Mouse (Mus musculus) layer of hippocampus, postnatal 36 days (tissue): ENCODE data around the gene Pth2. TPM values are rescaled to one million over a fixed set of nuclear protein-coding genes. Genes with fewer than 3 reads are reported as not detected.
"Not testable (repeated sequence)": the region's sequence is repeated elsewhere in the genome, so short reads cannot be mapped to it uniquely, and the experiment has no call there.

Source experiments
- DNase-seq, 2 experiments: peaks; one replicate each; pipeline ENCODE4 v3.0.0; 2022
- total RNA-seq, 2 experiments: library from RNA; stranded (reverse); gene quantifications; 2 replicates each; pipeline ENCODE4 v1.2.3; 2021

The Pth2 gene
- not detected for total RNA-seq

GRCm38 (mm10) chr7:45180896-45181477, at the start of gene Pth2:
TSS of gene Pth2 (plus strand) at chr7:45180995.
- no peak for DNase-seq

GRCm38 (mm10) chr7:45131850-45132249, 48.9 kb upstream of the Pth2 start:
- DNase-seq = no peak

GRCm38 (mm10) chr7:45133446-45134159, 47.2 kb upstream of the Pth2 start:
- DNase-seq = no peak

GRCm38 (mm10) chr7:45134544-45135026, 46.2 kb upstream of the Pth2 start:
- DNase-seq = no peak

- DNase-seq = no peak
Measured at GRCm38 (mm10) chr7:45135370-45135769, 45.4 kb upstream of the Pth2 start.

- DNase-seq = peak; percentile 86 to 87
Measured at GRCm38 (mm10) chr7:45135993-45136567, 44.7 kb upstream of the Pth2 start, which contains the start of the genes Gm45713 and Flt3l. TSS of gene Gm45713 (minus strand) at chr7:45136231. TSS of gene Flt3l (minus strand) at chr7:45136432.

GRCm38 (mm10) chr7:45137171-45138006, 43.4 kb upstream of the Pth2 start:
- DNase-seq = no peak

- no peak for DNase-seq
Measured at GRCm38 (mm10) chr7:45138403-45138802, 42.4 kb upstream of the Pth2 start.

- no peak for DNase-seq
Measured at GRCm38 (mm10) chr7:45139904-45140723, 40.7 kb upstream of the Pth2 start.

GRCm38 (mm10) chr7:45141319-45141718, 39.5 kb upstream of the Pth2 start:
- no peak for DNase-seq

GRCm38 (mm10) chr7:45141914-45142313, 38.9 kb upstream of the Pth2 start:
- DNase-seq = no peak

GRCm38 (mm10) chr7:45144368-45145174, 36.2 kb upstream of the Pth2 start:
- DNase-seq = no peak

GRCm38 (mm10) chr7:45145460-45145859, 35.3 kb upstream of the Pth2 start:
- DNase-seq = no peak

GRCm38 (mm10) chr7:45147267-45147666, 33.5 kb upstream of the Pth2 start:
- DNase-seq = no peak

GRCm38 (mm10) chr7:45147899-45148298, 32.9 kb upstream of the Pth2 start:
- DNase-seq = no peak

GRCm38 (mm10) chr7:45148534-45149098, 32.2 kb upstream of the Pth2 start:
- DNase-seq = no peak

- no peak for DNase-seq
Measured at GRCm38 (mm10) chr7:45149545-45149944, 31.2 kb upstream of the Pth2 start.

GRCm38 (mm10) chr7:45150321-45150720, 30.5 kb upstream of the Pth2 start:
- DNase-seq = no peak

- DNase-seq = no peak
Measured at GRCm38 (mm10) chr7:45151303-45151702, 29.5 kb upstream of the Pth2 start.

- not testable (repeated sequence) for DNase-seq
Measured at GRCm38 (mm10) chr7:45153052-45153451, 27.7 kb upstream of the Pth2 start.

GRCm38 (mm10) chr7:45153586-45153985, 27.2 kb upstream of the Pth2 start:
- no peak for DNase-seq
